Mouse (Mus musculus): ENCODE measurements around the gene Dynlt1f. TPM values are rescaled to one million over a fixed set of nuclear protein-coding genes. Genes with fewer than 3 reads are reported as not detected.
"Not testable (repeated sequence)": the region's sequence is repeated elsewhere in the genome, so short reads cannot be mapped to it uniquely, and the experiment has no call there.

Gene Dynlt1f
- total RNA-seq, 2 experiments from 2014 or later, result 16.2 to 20.1 TPM

- not testable (repeated sequence) for DNase-seq (ENCODE audit: low spot score in 2 of 2)
Observed at GRCm38 (mm10) chr17:6661093-6661816, 5.6 kb upstream of the Dynlt1f start.

- not testable (repeated sequence) for DNase-seq (ENCODE audit: low spot score in 2 of 2)
Observed at GRCm38 (mm10) chr17:6660589-6660988, 4.9 kb upstream of the Dynlt1f start.

GRCm38 (mm10) chr17:6658801-6659200 is 3.1 kb upstream of the Dynlt1f start, which contains the start of gene Sytl3:
Gene Sytl3, plus strand, starts transcription at chr17:6659093.
- not testable (repeated sequence) for DNase-seq (ENCODE audit: low spot score in 2 of 2)

- not testable (repeated sequence) for DNase-seq (ENCODE audit: low spot score in 2 of 2)
Observed at GRCm38 (mm10) chr17:6656471-6656870, 771 bp upstream of the Dynlt1f start.

GRCm38 (mm10) chr17:6655087-6655511 is 601 bp downstream of the Dynlt1f start:
- DNase-seq (ENCODE audit: low spot score in 2 of 2), result peak in 1 of 2 experiments; percentile 45

- DNase-seq (ENCODE audit: low spot score in 2 of 2), result not testable (repeated sequence)
Observed at GRCm38 (mm10) chr17:6653341-6653946, 2.3 kb downstream of the Dynlt1f start.

GRCm38 (mm10) chr17:6650904-6651565 is 4.7 kb downstream of the Dynlt1f start:
- DNase-seq (ENCODE audit: low spot score in 2 of 2), result not testable (repeated sequence)

GRCm38 (mm10) chr17:6647452-6647851 is 8.2 kb downstream of the Dynlt1f start:
- not testable (repeated sequence) for DNase-seq (ENCODE audit: low spot score in 2 of 2)

GRCm38 (mm10) chr17:6646841-6647240 is 8.9 kb downstream of the Dynlt1f start:
- not testable (repeated sequence) for DNase-seq (ENCODE audit: low spot score in 2 of 2)

GRCm38 (mm10) chr17:6645668-6646067 is 10.0 kb downstream of the Dynlt1f start:
- DNase-seq (ENCODE audit: low spot score in 2 of 2), result not testable (repeated sequence)

GRCm38 (mm10) chr17:6644673-6645072 is 11.0 kb downstream of the Dynlt1f start:
- not testable (repeated sequence) for DNase-seq (ENCODE audit: low spot score in 2 of 2)

- not testable (repeated sequence) for DNase-seq (ENCODE audit: low spot score in 2 of 2)
Observed at GRCm38 (mm10) chr17:6644210-6644609, 11.5 kb downstream of the Dynlt1f start.

- not testable (repeated sequence) for DNase-seq (ENCODE audit: low spot score in 2 of 2)
Observed at GRCm38 (mm10) chr17:6640771-6641429, 14.8 kb downstream of the Dynlt1f start.

- DNase-seq (ENCODE audit: low spot score in 2 of 2), result not testable (repeated sequence)
Observed at GRCm38 (mm10) chr17:6640044-6640637, 15.6 kb downstream of the Dynlt1f start.

GRCm38 (mm10) chr17:6639486-6639885 is 16.2 kb downstream of the Dynlt1f start:
- DNase-seq (ENCODE audit: low spot score in 2 of 2), result not testable (repeated sequence)

- DNase-seq (ENCODE audit: low spot score in 2 of 2), result not testable (repeated sequence)
Observed at GRCm38 (mm10) chr17:6638444-6638843, 17.3 kb downstream of the Dynlt1f start.

- not testable (repeated sequence) for DNase-seq (ENCODE audit: low spot score in 2 of 2)
Observed at GRCm38 (mm10) chr17:6637434-6637833, 18.3 kb downstream of the Dynlt1f start.

GRCm38 (mm10) chr17:6636861-6637260 is 18.8 kb downstream of the Dynlt1f start:
- no peak for DNase-seq (ENCODE audit: low spot score in 2 of 2)

- not testable (repeated sequence) for DNase-seq (ENCODE audit: low spot score in 2 of 2)
Observed at GRCm38 (mm10) chr17:6635781-6636180, 19.9 kb downstream of the Dynlt1f start.

- not testable (repeated sequence) for DNase-seq (ENCODE audit: low spot score in 2 of 2)
Observed at GRCm38 (mm10) chr17:6632850-6633249, 22.9 kb downstream of the Dynlt1f start.

- not testable (repeated sequence) for DNase-seq (ENCODE audit: low spot score in 2 of 2)
Observed at GRCm38 (mm10) chr17:6630398-6630797, 25.3 kb downstream of the Dynlt1f start.
